In genomic region chr10:112488751-112489150, GRCm38 (mm10) we compare ENCODE assay signal across 22 mouse cellular contexts.
"Had no signal": no experiment of that assay in that cellular context is flagged by ENCODE, and none has a peak within 500 bp of the region (broad histone marks: within the 10 kb centered on the region; RNA-seq: fewer than 3 reads in every experiment).

No protein-coding gene starts in this region.

- H3K27ac ChIP-seq: heart, adult 2 months; heart, embryonic 13.5 days; heart, embryonic 15.5 days; hindbrain, embryonic 13.5 days; hindbrain, embryonic 15.5 days; hindbrain, postnatal 0 days; layer of hippocampus, adult 2 months; left cerebral cortex, adult 2 months; limb, embryonic 10.5 days; limb, embryonic 12.5 days had no signal

- H3K4me3 ChIP-seq: heart, adult 2 months; heart, embryonic 13.5 days; heart, embryonic 15.5 days; hindbrain, embryonic 13.5 days; hindbrain, embryonic 15.5 days; layer of hippocampus, adult 2 months; left cerebral cortex, adult 2 months; limb, embryonic 10.5 days; limb, embryonic 12.5 days had no signal

- H3K9ac ChIP-seq: heart, embryonic 13.5 days; heart, embryonic 15.5 days; hindbrain, embryonic 13.5 days; hindbrain, embryonic 15.5 days; limb, embryonic 12.5 days had no signal

- H3K4me1 ChIP-seq: heart, embryonic 13.5 days; heart, embryonic 15.5 days; hindbrain, embryonic 13.5 days; hindbrain, embryonic 15.5 days; limb, embryonic 10.5 days; limb, embryonic 12.5 days had no signal

- H3K36me3 ChIP-seq: heart, embryonic 13.5 days; heart, embryonic 15.5 days; hindbrain, embryonic 13.5 days; hindbrain, embryonic 15.5 days; limb, embryonic 10.5 days; limb, embryonic 12.5 days had no signal

- ATAC-seq: hindbrain, postnatal 0 days; intestine, embryonic 16.5 days had no signal

- H3K27me3 ChIP-seq: heart, embryonic 13.5 days; heart, embryonic 15.5 days; hindbrain, embryonic 13.5 days; hindbrain, embryonic 15.5 days; limb, embryonic 12.5 days had no signal

- H3K4me2 ChIP-seq: heart, embryonic 11.5 days; heart, embryonic 13.5 days; heart, embryonic 15.5 days; hindbrain, embryonic 13.5 days; hindbrain, embryonic 15.5 days; limb, embryonic 12.5 days had no signal

- DNase-seq: gastrocnemius, postnatal 14 days; gastrocnemius, postnatal 36 days; heart, adult 11 months; heart, adult 2 months; heart, postnatal 14 days; heart, postnatal 36 days; kidney, adult 11 months; kidney, adult 8-10 months; kidney, postnatal 10 days; kidney, postnatal 25 days; kidney, postnatal 4 days had no signal

- H3K9me3 ChIP-seq: heart, embryonic 15.5 days; hindbrain, embryonic 15.5 days; limb, embryonic 10.5 days; limb, embryonic 12.5 days had no signal
